Mouse (Mus musculus): ENCODE measurements around the gene Gadd45a. TPM values are rescaled to one million over a fixed set of nuclear protein-coding genes. Genes with fewer than 3 reads are reported as not detected.

The Gadd45a gene
- polyA plus RNA-seq (2014; fragmentation: Nextera tagmentation; extraction: Ambion mirVana) = 14.1 and 14.8 TPM in 2 replicates

GRCm38 (mm10) chr6:67036837-67037628 is at the start of gene Gadd45a:
TSS of gene Gadd45a (minus strand) at chr6:67037457.
- H3K27ac ChIP-seq = peak within 1 kb of the TSS; percentile 93
- H3K9ac ChIP-seq = peak within 1 kb of the TSS; percentile 90
- no peaks in the 10 kb centered on the region for H3K9me3 ChIP-seq (ENCODE audit: control insufficient read depth, low read length)
- H3K4me1 ChIP-seq (replicated peaks; ENCODE audit: control insufficient read depth, insufficient read depth, low read length) = peaks cover 16% of the 10 kb centered on the region
- H3K4me3 ChIP-seq (replicated peaks; ENCODE audit: low read length) = peak within 1 kb of the TSS; percentile 72
- ATAC-seq (ENCODE audit: low FRiP score) (peak; percentile 98), DNase-seq (ENCODE audit: low spot score) (peak; percentile 90)
- WGBS = under 1% methylated on average over 67 of the region's 69 CpGs
- peak within 1 kb of the TSS; percentile 77 for H3K4me2 ChIP-seq (replicated peaks)
- no peaks in the 10 kb centered on the region for H3K36me3 ChIP-seq (replicated peaks; ENCODE audit: control insufficient read depth, insufficient read depth)
- H3K27me3 ChIP-seq (ENCODE audit: control insufficient read depth, insufficient read depth, low read length) = no peaks in the 10 kb centered on the region

GRCm38 (mm10) chr6:67085850-67086437 is 48.7 kb upstream of the Gadd45a start:
- H3K36me3 ChIP-seq (replicated peaks; ENCODE audit: control insufficient read depth, insufficient read depth) = no peaks in the 10 kb centered on the region

GRCm38 (mm10) chr6:67084465-67084864 is 47.2 kb upstream of the Gadd45a start:
- no peaks in the 10 kb centered on the region for H3K36me3 ChIP-seq (replicated peaks; ENCODE audit: control insufficient read depth, insufficient read depth)
- ATAC-seq (ENCODE audit: low FRiP score) = no peak
- no peaks in the 10 kb centered on the region for H3K9me3 ChIP-seq (ENCODE audit: control insufficient read depth, low read length)
- H3K27me3 ChIP-seq (ENCODE audit: control insufficient read depth, insufficient read depth, low read length) = no peaks in the 10 kb centered on the region
- H3K4me2 ChIP-seq (replicated peaks) = no peak overlapping the region
- WGBS = 97% methylated on average over 2 of the region's 2 CpGs
- no peak overlapping the region for H3K4me3 ChIP-seq (replicated peaks; ENCODE audit: low read length)
- H3K27ac ChIP-seq = no peak overlapping the region
- no peak for DNase-seq (ENCODE audit: low spot score)
- H3K4me1 ChIP-seq (replicated peaks; ENCODE audit: control insufficient read depth, insufficient read depth, low read length) = no peaks in the 10 kb centered on the region
- H3K9ac ChIP-seq = no peak overlapping the region

More at GRCm38 (mm10) chr6:67085850-67086437, 48.7 kb upstream of the Gadd45a start:
- no peak for DNase-seq (ENCODE audit: low spot score)
- no peak overlapping the region for H3K4me3 ChIP-seq (replicated peaks; ENCODE audit: low read length)
- no peak for ATAC-seq (ENCODE audit: low FRiP score)
- H3K27me3 ChIP-seq (ENCODE audit: control insufficient read depth, insufficient read depth, low read length) = no peaks in the 10 kb centered on the region
- no peaks in the 10 kb centered on the region for H3K4me1 ChIP-seq (replicated peaks; ENCODE audit: control insufficient read depth, insufficient read depth, low read length)
- H3K4me2 ChIP-seq (replicated peaks) = no peak overlapping the region
- no peak overlapping the region for H3K9ac ChIP-seq
- WGBS = 93% methylated on average over 9 of the region's 9 CpGs
- no peak overlapping the region for H3K27ac ChIP-seq
- H3K9me3 ChIP-seq (ENCODE audit: control insufficient read depth, low read length) = no peaks in the 10 kb centered on the region

GRCm38 (mm10) chr6:67081141-67081540 is 43.9 kb upstream of the Gadd45a start:
- H3K9ac ChIP-seq = no peak overlapping the region
- DNase-seq (ENCODE audit: low spot score) (no peak), ATAC-seq (ENCODE audit: low FRiP score) (no peak)
- H3K27me3 ChIP-seq (ENCODE audit: control insufficient read depth, insufficient read depth, low read length) = no peaks in the 10 kb centered on the region
- H3K4me2 ChIP-seq (replicated peaks) = no peak overlapping the region
- no peaks in the 10 kb centered on the region for H3K4me1 ChIP-seq (replicated peaks; ENCODE audit: control insufficient read depth, insufficient read depth, low read length)
- H3K9me3 ChIP-seq (ENCODE audit: control insufficient read depth, low read length) = no peaks in the 10 kb centered on the region
- no peaks in the 10 kb centered on the region for H3K36me3 ChIP-seq (replicated peaks; ENCODE audit: control insufficient read depth, insufficient read depth)
- H3K27ac ChIP-seq = no peak overlapping the region
- 88% methylated on average over 4 of the region's 4 CpGs for WGBS
- H3K4me3 ChIP-seq (replicated peaks; ENCODE audit: low read length) = no peak overlapping the region

- H3K27me3 ChIP-seq (ENCODE audit: control insufficient read depth, insufficient read depth, low read length) = no peaks in the 10 kb centered on the region
- H3K4me3 ChIP-seq (replicated peaks; ENCODE audit: low read length) = no peak overlapping the region
- WGBS = 78% methylated on average over 3 of the region's 3 CpGs
- no peak overlapping the region for H3K4me2 ChIP-seq (replicated peaks)
- H3K36me3 ChIP-seq (replicated peaks; ENCODE audit: control insufficient read depth, insufficient read depth) = no peaks in the 10 kb centered on the region
- ATAC-seq (ENCODE audit: low FRiP score) = no peak
- no peak overlapping the region for H3K27ac ChIP-seq
- no peaks in the 10 kb centered on the region for H3K4me1 ChIP-seq (replicated peaks; ENCODE audit: control insufficient read depth, insufficient read depth, low read length)
- no peak for DNase-seq (ENCODE audit: low spot score)
- H3K9ac ChIP-seq = no peak overlapping the region
- no peaks in the 10 kb centered on the region for H3K9me3 ChIP-seq (ENCODE audit: control insufficient read depth, low read length)
Observed at GRCm38 (mm10) chr6:67078076-67078475, 40.8 kb upstream of the Gadd45a start.

- Histone ChIP-seq H3K4me2 (replicated peaks) (no peak overlapping the region), H3K36me3 (replicated peaks; ENCODE audit: control insufficient read depth, insufficient read depth) (no peaks in the 10 kb centered on the region), H3K27me3 (ENCODE audit: control insufficient read depth, insufficient read depth, low read length) (no peaks in the 10 kb centered on the region), H3K9ac (no peak overlapping the region), H3K27ac (no peak overlapping the region), H3K4me3 (replicated peaks; ENCODE audit: low read length) (no peak overlapping the region), H3K9me3 (ENCODE audit: control insufficient read depth, low read length) (no peaks in the 10 kb centered on the region), H3K4me1 (replicated peaks; ENCODE audit: control insufficient read depth, insufficient read depth, low read length) (no peaks in the 10 kb centered on the region)
- 50% methylated on average over 3 of the region's 3 CpGs for WGBS
- ATAC-seq (ENCODE audit: low FRiP score) = no peak
- no peak for DNase-seq (ENCODE audit: low spot score)
Observed at GRCm38 (mm10) chr6:67077477-67077876, 40.2 kb upstream of the Gadd45a start.

- H3K4me3 ChIP-seq (replicated peaks; ENCODE audit: low read length) = no peak overlapping the region
- no peak overlapping the region for H3K27ac ChIP-seq
- DNase-seq (ENCODE audit: low spot score) = no peak
- no peaks in the 10 kb centered on the region for H3K4me1 ChIP-seq (replicated peaks; ENCODE audit: control insufficient read depth, insufficient read depth, low read length)
- ATAC-seq (ENCODE audit: low FRiP score) = no peak
- WGBS = 63% methylated on average over 1 of the region's 1 CpGs
- no peaks in the 10 kb centered on the region for H3K27me3 ChIP-seq (ENCODE audit: control insufficient read depth, insufficient read depth, low read length)
- H3K36me3 ChIP-seq (replicated peaks; ENCODE audit: control insufficient read depth, insufficient read depth) = no peaks in the 10 kb centered on the region
- H3K4me2 ChIP-seq (replicated peaks) = no peak overlapping the region
- no peaks in the 10 kb centered on the region for H3K9me3 ChIP-seq (ENCODE audit: control insufficient read depth, low read length)
- H3K9ac ChIP-seq = no peak overlapping the region
Observed at GRCm38 (mm10) chr6:67076348-67076747, 39.1 kb upstream of the Gadd45a start.

- no peak overlapping the region for H3K9ac ChIP-seq
- H3K36me3 ChIP-seq (replicated peaks; ENCODE audit: control insufficient read depth, insufficient read depth) = no peaks in the 10 kb centered on the region
- H3K27ac ChIP-seq = no peak overlapping the region
- no peaks in the 10 kb centered on the region for H3K4me1 ChIP-seq (replicated peaks; ENCODE audit: control insufficient read depth, insufficient read depth, low read length)
- DNase-seq (ENCODE audit: low spot score) (no peak), ATAC-seq (ENCODE audit: low FRiP score) (no peak)
- H3K9me3 ChIP-seq (ENCODE audit: control insufficient read depth, low read length) = no peaks in the 10 kb centered on the region
- no peak overlapping the region for H3K4me2 ChIP-seq (replicated peaks)
- H3K4me3 ChIP-seq (replicated peaks; ENCODE audit: low read length) = no peak overlapping the region
- no peaks in the 10 kb centered on the region for H3K27me3 ChIP-seq (ENCODE audit: control insufficient read depth, insufficient read depth, low read length)
Observed at GRCm38 (mm10) chr6:67074868-67075267, 37.6 kb upstream of the Gadd45a start.

GRCm38 (mm10) chr6:67073929-67074328 is 36.7 kb upstream of the Gadd45a start:
- WGBS = 91% methylated on average over 5 of the region's 5 CpGs

More at GRCm38 (mm10) chr6:67073929-67074328, 36.7 kb upstream of the Gadd45a start:
- H3K9ac ChIP-seq = no peak overlapping the region
- no peaks in the 10 kb centered on the region for H3K4me1 ChIP-seq (replicated peaks; ENCODE audit: control insufficient read depth, insufficient read depth, low read length)
- DNase-seq (ENCODE audit: low spot score) = no peak
- no peak for ATAC-seq (ENCODE audit: low FRiP score)
- no peak overlapping the region for H3K4me2 ChIP-seq (replicated peaks)
- H3K36me3 ChIP-seq (replicated peaks; ENCODE audit: control insufficient read depth, insufficient read depth) = no peaks in the 10 kb centered on the region
- no peak overlapping the region for H3K27ac ChIP-seq
- H3K4me3 ChIP-seq (replicated peaks; ENCODE audit: low read length) = no peak overlapping the region
- no peaks in the 10 kb centered on the region for H3K9me3 ChIP-seq (ENCODE audit: control insufficient read depth, low read length)
- H3K27me3 ChIP-seq (ENCODE audit: control insufficient read depth, insufficient read depth, low read length) = no peaks in the 10 kb centered on the region

Data from hindbrain, embryonic 14.5 days (tissue).